Mouse (Mus musculus) liver, adult 2 months (tissue): ENCODE data around the gene Bcl3.

Experiments used
- CTCF ChIP-seq: fragments of 200-500 bp; IDR thresholded peaks from 2 replicates; pipeline ENCODE4 v1.5.1; 2011; ENCODE audit warnings: low read depth, low read length, control low read depth
- POLR2A ChIP-seq: fragments of 200-500 bp; IDR thresholded peaks from 2 replicates; pipeline ENCODE4 v1.6.1; 2011; ENCODE audit warnings: low read length, control low read depth; ENCODE audit not compliant: insufficient read depth; ENCODE audit errors: extremely low read depth

DNA sequence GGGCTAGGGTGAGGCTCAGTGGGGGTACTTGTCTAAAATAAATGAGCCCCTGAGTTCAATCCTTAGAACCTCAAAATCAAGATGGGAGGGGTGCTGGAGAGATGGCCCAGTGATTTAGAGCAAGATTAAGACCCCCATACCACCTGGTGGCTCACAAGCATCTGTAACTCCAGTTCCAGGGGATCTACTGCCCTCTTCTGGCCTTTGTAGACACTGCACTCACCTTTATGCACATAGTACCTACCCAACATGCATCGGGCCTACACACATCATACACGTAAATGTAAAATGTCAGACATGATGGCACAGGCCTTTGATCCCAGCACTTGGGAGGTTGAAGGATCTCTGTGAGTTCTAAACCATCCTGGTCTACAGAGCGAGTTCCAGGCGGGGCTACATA is 39.9 kb downstream of the Bcl3 start:
- TF ChIP-seq CTCF (peak; percentile 33; the same call in 1 of the 2 replicates), POLR2A (no peak)
